Mouse (Mus musculus): ENCODE data around the gene Zfyve28. TPM values are rescaled to one million over a fixed set of nuclear protein-coding genes. Genes with fewer than 3 reads are reported as not detected.

The Zfyve28 gene
- polyA plus RNA-seq, 2 experiments: 0.07 TPM; not detected in 1

DNA sequence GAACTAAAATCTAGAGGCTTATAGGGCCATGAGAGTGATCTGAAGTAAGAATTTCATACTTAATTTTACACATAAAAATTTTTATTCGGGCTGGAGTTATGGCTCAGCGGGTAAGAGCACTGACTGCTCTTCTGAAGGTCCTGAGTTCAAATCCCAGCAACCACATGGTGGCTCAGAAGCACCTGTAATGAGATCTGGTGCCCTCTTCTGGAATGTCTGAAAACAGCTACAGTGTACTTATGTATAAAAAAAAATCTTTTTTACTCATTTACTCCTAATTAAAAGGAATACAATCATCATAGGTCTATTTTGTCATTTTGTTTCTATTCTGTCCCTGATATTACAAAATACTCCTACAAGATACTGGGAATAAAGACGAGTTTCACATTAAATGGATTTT lies 140.7 kb downstream of the Zfyve28 start:
- Histone ChIP-seq H3K27ac (no peak overlapping the region), H3K9ac (replicated peaks) (no peak overlapping the region), H3K36me3 (replicated peaks; ENCODE audit: control insufficient read depth, insufficient read depth, low read depth) (no peaks in the 10 kb centered on the region), H3K4me3 (ENCODE audit: insufficient read depth in 1 of 2, low read depth in 2 of 2, low read length in 2 of 2) (no peak overlapping the region), H3K4me2 (ENCODE audit: low read depth) (no peak overlapping the region), H3K27me3 (ENCODE audit: control insufficient read depth, insufficient read depth, low read length) (no peaks in the 10 kb centered on the region), H3K9me3 (ENCODE audit: control insufficient read depth, low read length) (no peaks in the 10 kb centered on the region), H3K4me1 (replicated peaks; ENCODE audit: control insufficient read depth in 2 of 2, insufficient read depth in 2 of 2, low read length in 1 of 2) (no peaks in the 10 kb centered on the region)
- 67% methylated on average over 3 of the region's 3 CpGs for WGBS (ENCODE audit: insufficient replicate concordance)
- ATAC-seq (ENCODE audit: insufficient read depth) (no peak), DNase-seq (ENCODE audit: low read depth in 3 of 3, low spot score in 3 of 3) (no peak)
- no peak for TF ChIP-seq EP300 (IDR thresholded peaks at IDR 0.05; ENCODE audit: low read depth)
- no peak; the same call in 1 of the 2 replicates for TF ChIP-seq CTCF (IDR thresholded peaks at IDR 0.05; ENCODE audit: low read depth)

Other genes starting within 250 kb of the Zfyve28 start
- gene Poln, start 119.0 kb downstream of the Zfyve28 start, polyA plus RNA-seq (2012; rRNA removed): 0.24 and 0.32 TPM in 2 replicates
- 0.42 and 0.57 TPM in 2 replicates for gene Poln, start 119.0 kb downstream of the Zfyve28 start, polyA plus RNA-seq (2014; fragmentation: Nextera tagmentation; extraction: Ambion mirVana)
- gene Haus3, start 118.9 kb downstream of the Zfyve28 start, polyA plus RNA-seq (2012; rRNA removed): 3.9 and 9.3 TPM in 2 replicates
- gene Haus3, start 118.9 kb downstream of the Zfyve28 start, polyA plus RNA-seq (2014; fragmentation: Nextera tagmentation; extraction: Ambion mirVana): 21.7 and 21.8 TPM in 2 replicates
- gene Mxd4, start 100.7 kb downstream of the Zfyve28 start, polyA plus RNA-seq (2012; rRNA removed): 5.9 and 6.6 TPM in 2 replicates
- 4.0 and 4.7 TPM in 2 replicates for gene Mxd4, start 100.7 kb downstream of the Zfyve28 start, polyA plus RNA-seq (2014; fragmentation: Nextera tagmentation; extraction: Ambion mirVana)
- gene Cfap99, start 151 bp upstream of the Zfyve28 start, polyA plus RNA-seq (2012; rRNA removed): not detected in 2 replicates
- gene Cfap99, start 151 bp upstream of the Zfyve28 start, polyA plus RNA-seq (2014; fragmentation: Nextera tagmentation; extraction: Ambion mirVana): not detected in 2 replicates
- gene Rnf4, start 47.8 kb upstream of the Zfyve28 start, polyA plus RNA-seq (2012; rRNA removed): 49.5 and 50.9 TPM in 2 replicates
- 71.0 and 73.2 TPM in 2 replicates for gene Rnf4, start 47.8 kb upstream of the Zfyve28 start, polyA plus RNA-seq (2014; fragmentation: Nextera tagmentation; extraction: Ambion mirVana)
- gene Fam193a, start 81.5 kb upstream of the Zfyve28 start, polyA plus RNA-seq (2012; rRNA removed): 4.6 and 6.4 TPM in 2 replicates
- gene Fam193a, start 81.5 kb upstream of the Zfyve28 start, polyA plus RNA-seq (2014; fragmentation: Nextera tagmentation; extraction: Ambion mirVana): 2.9 and 3.4 TPM in 2 replicates
- 3.0 and 5.0 TPM in 2 replicates for gene Tnip2, start 225.5 kb upstream of the Zfyve28 start, polyA plus RNA-seq (2012; rRNA removed)
- gene Tnip2, start 225.5 kb upstream of the Zfyve28 start, polyA plus RNA-seq (2014; fragmentation: Nextera tagmentation; extraction: Ambion mirVana): 3.2 and 4.4 TPM in 2 replicates
- 4.6 and 5.2 TPM in 2 replicates for gene Sh3bp2, start 237.4 kb upstream of the Zfyve28 start, polyA plus RNA-seq (2012; rRNA removed)
- 3.5 and 4.9 TPM in 2 replicates for gene Sh3bp2, start 237.4 kb upstream of the Zfyve28 start, polyA plus RNA-seq (2014; fragmentation: Nextera tagmentation; extraction: Ambion mirVana)